Comparison of ENCODE assay signal across 10 mouse cellular contexts in the genomic region with DNA sequence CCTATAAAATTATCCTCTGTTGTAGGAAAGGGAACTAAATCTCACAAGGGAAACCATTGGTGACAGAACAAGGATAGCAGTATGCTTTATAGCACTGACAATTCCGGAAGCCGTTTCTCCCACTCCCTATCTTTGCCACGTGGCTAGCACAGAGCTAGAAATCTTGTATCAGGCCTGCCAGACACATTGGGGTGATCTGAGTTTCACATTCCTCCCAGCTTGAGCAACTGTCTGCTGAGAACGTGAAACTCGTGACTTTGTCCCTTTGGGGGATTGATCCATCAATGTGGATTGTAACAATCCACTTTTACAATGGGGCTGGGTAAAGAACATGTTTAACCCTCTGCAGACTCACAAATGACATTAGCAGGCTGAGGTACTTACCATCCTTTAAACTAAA. TPM values are rescaled to one million over a fixed set of nuclear protein-coding genes. Genes with fewer than 3 reads are reported as not detected.
DNase-seq lines count a peak whose midpoint lies in the region; ATAC-seq and TF ChIP-seq lines count a peak whose summit lies in the region.
"Had no signal": no experiment of that assay in that cellular context is flagged by ENCODE, and none has a peak within 500 bp of the region (broad histone marks: within the 10 kb centered on the region; RNA-seq: fewer than 3 reads in every experiment).

No protein-coding gene starts in this region.

- H3K36me3 ChIP-seq in G1E (replicated peaks): no peaks in the 10 kb centered on the region
- no peaks in the 10 kb centered on the region for H3K36me3 ChIP-seq in liver, postnatal 0 days (replicated peaks; ENCODE audit: insufficient read depth, low read length)
- no peaks in the 10 kb centered on the region for H3K36me3 ChIP-seq in kidney, embryonic 15.5 days
- H3K36me3 ChIP-seq in forebrain, embryonic 12.5 days (replicated peaks): no peaks in the 10 kb centered on the region
- H3K36me3 ChIP-seq: embryonic facial prominence, embryonic 13.5 days; limb, embryonic 15.5 days had no signal

- H3K4me2 ChIP-seq in liver, postnatal 0 days (ENCODE audit: low read depth, low read length): peak overlapping the region; percentile 4; the same call in 1 of the 2 replicates
- H3K4me2 ChIP-seq in kidney, embryonic 15.5 days: no peak overlapping the region
- no peak overlapping the region for H3K4me2 ChIP-seq in forebrain, embryonic 12.5 days
- H3K4me2 ChIP-seq: embryonic facial prominence, embryonic 13.5 days; limb, embryonic 15.5 days had no signal

- no peak overlapping the region for H3K4me3 ChIP-seq in G1E (ENCODE audit: low read depth, low read length)
- H3K4me3 ChIP-seq in cortical plate, adult 2 months (ENCODE audit: insufficient read depth, low read length): no peak overlapping the region
- no peak overlapping the region for H3K4me3 ChIP-seq in liver, postnatal 0 days (ENCODE audit: low read depth, low read length)
- H3K4me3 ChIP-seq in kidney, embryonic 15.5 days (replicated peaks): no peak overlapping the region
- H3K4me3 ChIP-seq in forebrain, embryonic 12.5 days (replicated peaks): no peak overlapping the region
- H3K4me3 ChIP-seq: embryonic facial prominence, embryonic 13.5 days; limb, embryonic 15.5 days had no signal

- no peaks in the 10 kb centered on the region for H3K27me3 ChIP-seq in G1E (ENCODE audit: insufficient read depth, low read length)
- no peaks in the 10 kb centered on the region for H3K27me3 ChIP-seq in liver, postnatal 0 days (ENCODE audit: insufficient read depth, low read length)
- no peaks in the 10 kb centered on the region for H3K27me3 ChIP-seq in kidney, embryonic 15.5 days
- H3K27me3 ChIP-seq in forebrain, embryonic 12.5 days: no peaks in the 10 kb centered on the region
- H3K27me3 ChIP-seq: embryonic facial prominence, embryonic 13.5 days; limb, embryonic 15.5 days had no signal

- H3K27ac ChIP-seq in cortical plate, adult 2 months (ENCODE audit: insufficient read depth, low read length): peak overlapping the region; percentile 69
- peak overlapping the region; percentile 66 for H3K27ac ChIP-seq in liver, postnatal 0 days (ENCODE audit: low read depth)
- H3K27ac ChIP-seq in kidney, embryonic 15.5 days: no peak overlapping the region
- H3K27ac ChIP-seq in forebrain, embryonic 12.5 days: no peak overlapping the region
- H3K27ac ChIP-seq: embryonic facial prominence, embryonic 13.5 days; limb, embryonic 15.5 days had no signal

- H3K9me3 ChIP-seq in G1E (replicated peaks): no peaks in the 10 kb centered on the region
- H3K9me3 ChIP-seq in liver, postnatal 0 days (ENCODE audit: low read length): no peaks in the 10 kb centered on the region
- H3K9me3 ChIP-seq in kidney, embryonic 15.5 days (replicated peaks): no peaks in the 10 kb centered on the region
- no peaks in the 10 kb centered on the region for H3K9me3 ChIP-seq in forebrain, embryonic 12.5 days
- H3K9me3 ChIP-seq: embryonic facial prominence, embryonic 13.5 days; limb, embryonic 15.5 days had no signal

- no peak for TF ChIP-seq CTCF in G1E (IDR thresholded peaks at IDR 0.05; ENCODE audit: low read depth, low read length)
- TF ChIP-seq CTCF in cortical plate, adult 2 months (IDR thresholded peaks at IDR 0.05; ENCODE audit: extremely low read depth, insufficient read depth, low read length): no peak
- TF ChIP-seq CTCF in liver, postnatal 0 days (IDR thresholded peaks at IDR 0.05; ENCODE audit: low read depth): no peak

- DNase-seq in gastrocnemius, postnatal 25 days: peak; percentile 24
- DNase-seq in gastrocnemius, postnatal 36 days: no peak
- no peak for DNase-seq in G1E (ENCODE audit: low spot score)
- DNase-seq in liver, postnatal 0 days: peak; percentile 59
- DNase-seq in embryo, embryonic 11 days: no peak

- intact Hi-C loops in gastrocnemius, postnatal 36 days (cut with DNase I): no loop called here

- TF ChIP-seq EP300 in liver, postnatal 0 days (IDR thresholded peaks at IDR 0.05; ENCODE audit: low read depth): peak; percentile 93

- no peak overlapping the region for H3K9ac ChIP-seq in liver, postnatal 0 days (replicated peaks)
- no peak overlapping the region for H3K9ac ChIP-seq in kidney, embryonic 15.5 days
- no peak overlapping the region for H3K9ac ChIP-seq in forebrain, embryonic 12.5 days
- H3K9ac ChIP-seq: embryonic facial prominence, embryonic 13.5 days; limb, embryonic 15.5 days had no signal

- ATAC-seq in G1E (ENCODE audit: extremely low read depth, insufficient number of reproducible peaks, low FRiP score, poor library complexity, severe bottlenecking): peak; percentile 81
- ATAC-seq in liver, postnatal 0 days: peak; percentile 91
- ATAC-seq in kidney, embryonic 15.5 days (replicated peaks; ENCODE audit: low FRiP score): no peak
- ATAC-seq in forebrain, embryonic 12.5 days (ENCODE audit: low FRiP score): no peak

- WGBS in liver, postnatal 0 days (ENCODE audit: insufficient replicate concordance): 23% methylated on average over 5 of the region's 5 CpGs
- 48% methylated on average over 5 of the region's 5 CpGs for WGBS in kidney, embryonic 15.5 days
- 67% methylated on average over 5 of the region's 5 CpGs for WGBS in forebrain, embryonic 12.5 days

- peaks cover 45% of the 10 kb centered on the region for H3K4me1 ChIP-seq in G1E (ENCODE audit: insufficient read depth, low read depth, low read length)
- H3K4me1 ChIP-seq in cortical plate, adult 2 months (ENCODE audit: control insufficient read depth, insufficient read depth, low read length): no peaks in the 10 kb centered on the region
- H3K4me1 ChIP-seq in liver, postnatal 0 days (ENCODE audit: insufficient read depth): peaks cover 24% of the 10 kb centered on the region
- H3K4me1 ChIP-seq in kidney, embryonic 15.5 days: no peaks in the 10 kb centered on the region
- no peaks in the 10 kb centered on the region for H3K4me1 ChIP-seq in forebrain, embryonic 12.5 days
- H3K4me1 ChIP-seq: embryonic facial prominence, embryonic 13.5 days; limb, embryonic 15.5 days had no signal

- no peak for TF ChIP-seq POLR2A in cortical plate, adult 2 months (IDR thresholded peaks at IDR 0.05; ENCODE audit: extremely low read depth, insufficient read depth, low read length)

RNA-seq across cellular contexts. Expression of a gene that starts 17.9 kb away (rescaled TPM):
- total RNA-seq in gastrocnemius, postnatal 25 days (2021): 100 to 1,000 TPM in 1 of 2 experiments, 10 to 100 TPM in 1; 92.8 to 127 TPM
- 100 to 1,000 TPM; 104 to 117 TPM for total RNA-seq in gastrocnemius, postnatal 36 days (2021)
- total RNA-seq in G1E (2014; fragmentation: Nextera tagmentation) (255 and 275 TPM in 2 replicates), G1E (2017) (560 and 599 TPM in 2 replicates)
- 37.6 and 51.6 TPM in 2 replicates for polyA plus RNA-seq in G1E (2012)
- 455 and 511 TPM in 2 replicates for polyA plus RNA-seq in cortical plate, adult 2 months (2012; rRNA removed)
- 516 and 560 TPM in 2 replicates for polyA plus RNA-seq in liver, postnatal 0 days (2015; fragmentation: Nextera tagmentation; extraction: Ambion mirVana)
- 489 and 496 TPM in 2 replicates for polyA plus RNA-seq in kidney, embryonic 15.5 days (2015; fragmentation: Nextera tagmentation; extraction: Ambion mirVana)
- 357 and 360 TPM in 2 replicates for polyA plus RNA-seq in forebrain, embryonic 12.5 days (2016; fragmentation: Nextera tagmentation; extraction: Ambion mirVana)

Comparison
In these comparisons a context has a peak if more than half of its experiments do, and no peak if none do; other contexts are left out.
1. DNase-seq: peak in gastrocnemius, postnatal 25 days (single experiment) and liver, postnatal 0 days (single experiment); none in gastrocnemius, postnatal 36 days (0 of 2), G1E (single experiment) and embryo, embryonic 11 days (single experiment).
2. ATAC-seq: peak in G1E (single experiment) and liver, postnatal 0 days (single experiment); none in kidney, embryonic 15.5 days (single experiment) and forebrain, embryonic 12.5 days (single experiment).
3. H3K27ac ChIP-seq: peak in cortical plate, adult 2 months (single experiment) and liver, postnatal 0 days (single experiment); none in kidney, embryonic 15.5 days (single experiment) and forebrain, embryonic 12.5 days (single experiment).